Mouse (Mus musculus) leukemia stem cell, adult 10-12 weeks (primary cell): ENCODE data around the gene Syvn1. TPM values are rescaled to one million over a fixed set of nuclear protein-coding genes. Genes with fewer than 3 reads are reported as not detected.

Experiments used
- polyA plus RNA-seq: library from polyadenylated mRNA; stranded (reverse); fragments of >175 nt; gene quantifications from 2 replicates; pipeline ENCODE4 v1.2.3, GENCODE M21; 2012; ENCODE audit warnings: low replicate concordance

Gene Syvn1
- polyA plus RNA-seq, result 304 and 363 TPM in 2 replicates

GRCm38 (mm10) chr19:6046294-6047153 lies at the start of gene Syvn1:
Gene Syvn1, plus strand, starts transcription at chr19:6046576.

GRCm38 (mm10) chr19:6015511-6016315 lies 30.7 kb upstream of the Syvn1 start, which contains the start of gene Capn1:
Gene Capn1, minus strand, starts transcription at chr19:6015897.

GRCm38 (mm10) chr19:6057313-6058096 lies 11.1 kb downstream of the Syvn1 start, which contains the start of the genes Mrpl49 and Fau:
Gene Mrpl49, minus strand, starts transcription at chr19:6057785.
Gene Fau, plus strand, starts transcription at chr19:6057844.

GRCm38 (mm10) chr19:6061021-6061533 lies 14.7 kb downstream of the Syvn1 start, which contains the start of gene Znhit2:
Gene Znhit2, plus strand, starts transcription at chr19:6061192.

GRCm38 (mm10) chr19:6067724-6068415 lies 21.5 kb downstream of the Syvn1 start, which contains the start of gene Tm7sf2:
Gene Tm7sf2, minus strand, starts transcription at chr19:6068373.

GRCm38 (mm10) chr19:6076564-6077393 lies 30.4 kb downstream of the Syvn1 start, which contains the start of gene Vps51:
Gene Vps51, minus strand, starts transcription at chr19:6077231.

GRCm38 (mm10) chr19:6079983-6080480 lies 33.7 kb downstream of the Syvn1 start, which contains the start of gene Tmem262:
Gene Tmem262, plus strand, starts transcription at chr19:6080033.

GRCm38 (mm10) chr19:6082156-6082555 lies 35.8 kb downstream of the Syvn1 start, which contains the start of gene Gm28374:
Gene Gm28374, minus strand, starts transcription at chr19:6082256.

GRCm38 (mm10) chr19:6084478-6085248 lies 38.3 kb downstream of the Syvn1 start, which contains the start of the genes Zfpl1 and Cdca5:
Gene Zfpl1, minus strand, starts transcription at chr19:6084956.
Gene Cdca5, plus strand, starts transcription at chr19:6084983.

GRCm38 (mm10) chr19:6094119-6094518 lies 47.7 kb downstream of the Syvn1 start, which contains the start of gene AC131692.1:
Gene AC131692.1, plus strand, starts transcription at chr19:6094419.

Other genes starting within 250 kb of the Syvn1 start
- 18.0 and 18.2 TPM in 2 replicates for gene Frmd8, start 171.3 kb upstream of the Syvn1 start, polyA plus RNA-seq
- gene Slc25a45, start 168.8 kb upstream of the Syvn1 start, polyA plus RNA-seq, result 0.65 and 5.0 TPM in 2 replicates
- 1.4 and 2.3 TPM in 2 replicates for gene Tigd3, start 152.4 kb upstream of the Syvn1 start, polyA plus RNA-seq
- 15.3 and 54.9 TPM in 2 replicates for gene Dpf2, start 133.6 kb upstream of the Syvn1 start, polyA plus RNA-seq
- 1.8 and 1.9 TPM in 2 replicates for gene Cdc42ep2, start 121.8 kb upstream of the Syvn1 start, polyA plus RNA-seq
- 42.9 and 62.3 TPM in 2 replicates for gene Pola2, start 82.4 kb upstream of the Syvn1 start, polyA plus RNA-seq
- gene Slc22a20, start 60.4 kb upstream of the Syvn1 start, polyA plus RNA-seq, result not detected in 2 replicates
- gene Capn1, start 30.7 kb upstream of the Syvn1 start, polyA plus RNA-seq, result 74.6 and 291 TPM in 2 replicates
- gene Mrpl49, start 11.2 kb downstream of the Syvn1 start, polyA plus RNA-seq, result 36.6 and 41.0 TPM in 2 replicates
- gene Fau, start 11.3 kb downstream of the Syvn1 start, polyA plus RNA-seq, result 2,048 and 2,675 TPM in 2 replicates
- 70.2 and 84.6 TPM in 2 replicates for gene Znhit2, start 14.6 kb downstream of the Syvn1 start, polyA plus RNA-seq
- 15.8 and 19.5 TPM in 2 replicates for gene Tm7sf2, start 21.8 kb downstream of the Syvn1 start, polyA plus RNA-seq
- gene Vps51, start 30.7 kb downstream of the Syvn1 start, polyA plus RNA-seq, result 35.5 and 99.7 TPM in 2 replicates
- gene Tmem262, start 33.5 kb downstream of the Syvn1 start, polyA plus RNA-seq, result not detected in 2 replicates
- gene Gm28374, start 35.7 kb downstream of the Syvn1 start, polyA plus RNA-seq, result 0.28 and 0.30 TPM in 2 replicates
- 50.1 and 66.4 TPM in 2 replicates for gene Zfpl1, start 38.4 kb downstream of the Syvn1 start, polyA plus RNA-seq
- 7.7 and 8.7 TPM in 2 replicates for gene Cdca5, start 38.4 kb downstream of the Syvn1 start, polyA plus RNA-seq
- gene AC131692.1, start 47.8 kb downstream of the Syvn1 start, polyA plus RNA-seq, result 3.5 and 18.8 TPM in 2 replicates
- gene Naaladl1, start 59.2 kb downstream of the Syvn1 start, polyA plus RNA-seq, result 0.20 and 0.93 TPM in 2 replicates
- gene Sac3d1, start 72.1 kb downstream of the Syvn1 start, polyA plus RNA-seq, result 87.4 and 104 TPM in 2 replicates
- gene Snx15, start 81.7 kb downstream of the Syvn1 start, polyA plus RNA-seq, result 197 and 367 TPM in 2 replicates
- 0.21 and 2.0 TPM in 2 replicates for gene Batf2, start 94.4 kb downstream of the Syvn1 start, polyA plus RNA-seq
- gene Arl2, start 95.0 kb downstream of the Syvn1 start, polyA plus RNA-seq, result 33.5 and 55.6 TPM in 2 replicates
- gene Majin, start 137.8 kb downstream of the Syvn1 start, polyA plus RNA-seq, result not detected in 2 replicates
- not detected in 2 replicates for gene Gpha2, start 179.8 kb downstream of the Syvn1 start, polyA plus RNA-seq
- 283 and 355 TPM in 2 replicates for gene Ppp2r5b, start 189.3 kb downstream of the Syvn1 start, polyA plus RNA-seq
- 79.9 and 150 TPM in 2 replicates for gene Atg2a, start 195.1 kb downstream of the Syvn1 start, polyA plus RNA-seq
- 333 and 398 TPM in 2 replicates for gene Ehd1, start 230.1 kb downstream of the Syvn1 start, polyA plus RNA-seq